Mouse (Mus musculus) spleen, adult 2 months (tissue): ENCODE measurements around the gene Tpp1.

Experiments
- CTCF ChIP-seq: fragments of 200-500 bp; IDR thresholded peaks from 2 replicates; pipeline ENCODE4 v1.5.1; 2011; ENCODE audit warnings: mild to moderate bottlenecking, inconsistent platforms; ENCODE audit not compliant: insufficient read depth, insufficient read length, insufficient replicate concordance; ENCODE audit errors: extremely low read depth
- POLR2A ChIP-seq: fragments of 200-500 bp; IDR thresholded peaks from 2 replicates; pipeline ENCODE4 v1.6.1; 2011; ENCODE audit warnings: low read depth, low read length, inconsistent platforms

GRCm38 (mm10) chr7:105793701-105794100, 41.7 kb upstream of the Tpp1 start:
- TF ChIP-seq CTCF = no peak
- no peak for TF ChIP-seq POLR2A
